Mouse (Mus musculus): ENCODE measurements around the gene Grb2.

Grb2 gene

GRCm38 (mm10) chr11:115599722-115600121 is 108.7 kb downstream of the Grb2 start:
- DNase-seq = no peak

GRCm38 (mm10) chr11:115598309-115598708 is 110.1 kb downstream of the Grb2 start:
- DNase-seq = no peak

- no peak for DNase-seq
These were observed 113.2 kb downstream of the Grb2 start for GRCm38 (mm10) chr11:115595209-115595608.

Measured in retina, postnatal 1 day (tissue).